Mouse (Mus musculus) brain, adult 10 weeks (tissue): ENCODE measurements around the gene Rbm46. TPM values are rescaled to one million over a fixed set of nuclear protein-coding genes. Genes with fewer than 3 reads are reported as not detected.

Source experiments
- polyA plus RNA-seq: library from polyadenylated mRNA; stranded (reverse); fragments of 350-450 nt; fragmentation: Illumina TruSeq; extraction: RNeasy Lipid Tissue Mini Kit (QIAGEN cat#74804); gene quantifications from one replicate; pipeline ENCODE4 v1.2.3, GENCODE M21; 2015; ENCODE audit warnings: low read depth, low replicate concordance

Gene Rbm46
- polyA plus RNA-seq, result 0.52 TPM

DNA sequence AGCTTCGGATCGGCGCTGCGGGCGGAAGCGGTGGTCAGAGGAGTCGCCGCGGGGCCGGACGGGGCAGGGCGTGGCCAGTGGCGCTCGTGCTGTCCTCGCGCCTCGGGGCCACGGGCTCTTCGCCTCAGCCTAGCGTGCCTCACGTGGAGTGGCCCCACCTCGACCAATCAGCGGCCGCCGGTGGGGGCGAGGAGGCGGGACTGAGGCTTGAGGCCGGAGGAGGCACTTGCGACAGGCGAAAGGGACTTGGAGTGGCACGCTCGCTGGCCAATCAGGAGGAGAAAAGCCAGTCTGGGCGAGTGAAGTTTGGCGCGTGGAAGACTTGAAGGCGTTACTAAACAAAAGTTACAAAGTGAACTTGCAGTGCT, at the start of gene Rbm46:
Gene Rbm46, minus strand, starts transcription at position 112 of the 368 bp plus-strand sequence.

DNA sequence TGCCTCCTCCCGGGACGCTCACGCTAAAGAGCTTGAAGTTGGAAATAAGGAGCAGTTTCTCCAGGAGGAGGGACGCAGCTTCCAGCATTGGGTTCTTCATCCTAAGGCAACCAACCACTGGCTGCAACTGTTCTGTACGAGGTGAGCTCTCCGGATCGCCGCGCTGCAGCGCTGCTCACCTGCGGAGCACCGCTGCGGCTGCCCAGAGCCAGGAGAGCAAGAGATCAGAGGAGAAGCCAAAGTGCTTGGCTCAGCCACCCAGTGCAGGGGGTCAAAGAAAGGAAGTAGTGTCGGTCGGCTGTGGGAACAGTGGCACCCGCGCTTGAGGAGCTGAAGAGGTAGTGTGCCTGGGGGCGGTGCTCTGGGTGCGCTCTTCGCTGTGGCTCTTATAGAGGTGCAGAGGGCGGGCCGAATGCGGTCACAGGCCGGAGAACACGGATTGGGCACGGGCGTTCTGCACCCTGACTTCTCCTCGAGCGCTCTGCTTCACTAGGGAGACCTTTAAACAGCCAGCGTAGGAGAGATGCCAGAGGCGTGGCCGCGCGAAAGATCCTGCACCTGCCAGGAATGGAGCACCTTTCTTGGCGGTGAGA, 27.4 kb upstream of the Rbm46 start, which contains the start of gene Lrat:
Gene Lrat, minus strand, starts transcription at position 361 of the 593 bp plus-strand sequence.

Other genes starting within 250 kb of the Rbm46 start
- gene Lrat, start 27.5 kb upstream of the Rbm46 start, polyA plus RNA-seq, result 0.13 TPM
- 0.45 TPM for gene Fgg, start 131.2 kb upstream of the Rbm46 start, polyA plus RNA-seq
- gene Fga, start 149.6 kb upstream of the Rbm46 start, polyA plus RNA-seq, result 0.70 TPM
- gene Fgb, start 173.4 kb upstream of the Rbm46 start, polyA plus RNA-seq, result 0.15 TPM
- 51.9 TPM for gene Plrg1, start 179.0 kb upstream of the Rbm46 start, polyA plus RNA-seq